Mouse (Mus musculus): ENCODE measurements around the gene Sat1. TPM values are rescaled to one million over a fixed set of nuclear protein-coding genes. Genes with fewer than 3 reads are reported as not detected.

Sat1 gene
- polyA plus RNA-seq, 1 experiment from 2014 or later, result 558 TPM

- Histone ChIP-seq H3K4me2 (ENCODE audit: low read length) (no peak overlapping the region), H3K4me3 (replicated peaks; ENCODE audit: low read depth, low read length) (no peak overlapping the region), H3K36me3 (ENCODE audit: insufficient read depth, low read length) (no peaks in the 10 kb centered on the region), H3K4me1 (replicated peaks; ENCODE audit: insufficient read depth, low read length) (no peaks in the 10 kb centered on the region), H3K27ac (no peak overlapping the region), H3K9me3 (replicated peaks; ENCODE audit: low read length) (no peaks in the 10 kb centered on the region), H3K27me3 (ENCODE audit: insufficient read depth, low read length) (no peaks in the 10 kb centered on the region), H3K9ac (ENCODE audit: low read depth, low read length) (no peak overlapping the region)
- TF ChIP-seq CTCF (IDR thresholded peaks at IDR 0.05; ENCODE audit: low read depth), result no peak
- ATAC-seq (replicated peaks; ENCODE audit: low FRiP score, low read depth), result no peak
- no peak for DNase-seq (ENCODE audit: low spot score)
- 69% methylated on average over 5 of the region's 5 CpGs for WGBS
These were observed 22.4 kb downstream of the Sat1 start for GRCm38 (mm10) chrX:155193732-155194443.

- no peak for DNase-seq (ENCODE audit: low spot score)
- Histone ChIP-seq H3K4me3 (replicated peaks; ENCODE audit: low read depth, low read length) (no peak overlapping the region), H3K27ac (no peak overlapping the region), H3K4me1 (replicated peaks; ENCODE audit: insufficient read depth, low read length) (no peaks in the 10 kb centered on the region), H3K9ac (ENCODE audit: low read depth, low read length) (no peak overlapping the region), H3K27me3 (ENCODE audit: insufficient read depth, low read length) (no peaks in the 10 kb centered on the region), H3K4me2 (ENCODE audit: low read length) (no peak overlapping the region), H3K36me3 (ENCODE audit: insufficient read depth, low read length) (no peaks in the 10 kb centered on the region), H3K9me3 (replicated peaks; ENCODE audit: low read length) (no peaks in the 10 kb centered on the region)
- no peak for ATAC-seq (replicated peaks; ENCODE audit: low FRiP score, low read depth)
- no peak for TF ChIP-seq CTCF (IDR thresholded peaks at IDR 0.05; ENCODE audit: low read depth)
- WGBS, result 82% methylated on average over 4 of the region's 4 CpGs
These were observed 24.3 kb downstream of the Sat1 start for GRCm38 (mm10) chrX:155191941-155192340.

- Histone ChIP-seq H3K36me3 (ENCODE audit: insufficient read depth, low read length) (no peaks in the 10 kb centered on the region), H3K4me1 (replicated peaks; ENCODE audit: insufficient read depth, low read length) (no peaks in the 10 kb centered on the region), H3K9me3 (replicated peaks; ENCODE audit: low read length) (no peaks in the 10 kb centered on the region), H3K27me3 (ENCODE audit: insufficient read depth, low read length) (no peaks in the 10 kb centered on the region), H3K9ac (ENCODE audit: low read depth, low read length) (no peak overlapping the region), H3K4me2 (ENCODE audit: low read length) (no peak overlapping the region), H3K27ac (no peak overlapping the region), H3K4me3 (replicated peaks; ENCODE audit: low read depth, low read length) (no peak overlapping the region)
- WGBS, result 65% methylated on average over 2 of the region's 2 CpGs
- TF ChIP-seq CTCF (IDR thresholded peaks at IDR 0.05; ENCODE audit: low read depth), result no peak
- ATAC-seq (replicated peaks; ENCODE audit: low FRiP score, low read depth) (no peak), DNase-seq (ENCODE audit: low spot score) (no peak)
These were observed 38.6 kb downstream of the Sat1 start for GRCm38 (mm10) chrX:155177640-155178039.

GRCm38 (mm10) chrX:155177230-155177629, 39.0 kb downstream of the Sat1 start:
- no peak overlapping the region for H3K27ac ChIP-seq
- no peaks in the 10 kb centered on the region for H3K27me3 ChIP-seq (ENCODE audit: insufficient read depth, low read length)
- DNase-seq (ENCODE audit: low spot score) (no peak), ATAC-seq (replicated peaks; ENCODE audit: low FRiP score, low read depth) (no peak)
- TF ChIP-seq CTCF (IDR thresholded peaks at IDR 0.05; ENCODE audit: low read depth), result no peak
- H3K9me3 ChIP-seq (replicated peaks; ENCODE audit: low read length), result no peaks in the 10 kb centered on the region
- no peaks in the 10 kb centered on the region for H3K4me1 ChIP-seq (replicated peaks; ENCODE audit: insufficient read depth, low read length)
- H3K36me3 ChIP-seq (ENCODE audit: insufficient read depth, low read length), result no peaks in the 10 kb centered on the region
- H3K4me3 ChIP-seq (replicated peaks; ENCODE audit: low read depth, low read length), result no peak overlapping the region
- WGBS, result 92% methylated on average over 2 of the region's 2 CpGs
- no peak overlapping the region for H3K9ac ChIP-seq (ENCODE audit: low read depth, low read length)
- no peak overlapping the region for H3K4me2 ChIP-seq (ENCODE audit: low read length)

GRCm38 (mm10) chrX:155175568-155175967, 40.7 kb downstream of the Sat1 start:
- WGBS, result 37% methylated on average over 4 of the region's 4 CpGs
- no peaks in the 10 kb centered on the region for H3K36me3 ChIP-seq (ENCODE audit: insufficient read depth, low read length)
- no peak overlapping the region for H3K4me3 ChIP-seq (replicated peaks; ENCODE audit: low read depth, low read length)
- H3K27ac ChIP-seq, result no peak overlapping the region
- TF ChIP-seq CTCF (IDR thresholded peaks at IDR 0.05; ENCODE audit: low read depth), result no peak
- no peaks in the 10 kb centered on the region for H3K27me3 ChIP-seq (ENCODE audit: insufficient read depth, low read length)
- H3K4me2 ChIP-seq (ENCODE audit: low read length), result no peak overlapping the region
- no peak for ATAC-seq (replicated peaks; ENCODE audit: low FRiP score, low read depth)
- DNase-seq (ENCODE audit: low spot score), result no peak
- H3K4me1 ChIP-seq (replicated peaks; ENCODE audit: insufficient read depth, low read length), result no peaks in the 10 kb centered on the region
- H3K9me3 ChIP-seq (replicated peaks; ENCODE audit: low read length), result no peaks in the 10 kb centered on the region
- no peak overlapping the region for H3K9ac ChIP-seq (ENCODE audit: low read depth, low read length)

- H3K27me3 ChIP-seq (ENCODE audit: insufficient read depth, low read length), result no peaks in the 10 kb centered on the region
- no peak overlapping the region for H3K9ac ChIP-seq (ENCODE audit: low read depth, low read length)
- no peak for TF ChIP-seq CTCF (IDR thresholded peaks at IDR 0.05; ENCODE audit: low read depth)
- no peak for ATAC-seq (replicated peaks; ENCODE audit: low FRiP score, low read depth)
- no peaks in the 10 kb centered on the region for H3K9me3 ChIP-seq (replicated peaks; ENCODE audit: low read length)
- no peak overlapping the region for H3K4me2 ChIP-seq (ENCODE audit: low read length)
- no peak overlapping the region for H3K27ac ChIP-seq
- no peaks in the 10 kb centered on the region for H3K36me3 ChIP-seq (ENCODE audit: insufficient read depth, low read length)
- H3K4me3 ChIP-seq (replicated peaks; ENCODE audit: low read depth, low read length), result no peak overlapping the region
- no peaks in the 10 kb centered on the region for H3K4me1 ChIP-seq (replicated peaks; ENCODE audit: insufficient read depth, low read length)
- DNase-seq (ENCODE audit: low spot score), result no peak
These were observed 43.9 kb downstream of the Sat1 start for GRCm38 (mm10) chrX:155172310-155172709.

- H3K27me3 ChIP-seq (ENCODE audit: insufficient read depth, low read length), result no peaks in the 10 kb centered on the region
- no peak overlapping the region for H3K4me2 ChIP-seq (ENCODE audit: low read length)
- no peak for TF ChIP-seq CTCF (IDR thresholded peaks at IDR 0.05; ENCODE audit: low read depth)
- H3K9me3 ChIP-seq (replicated peaks; ENCODE audit: low read length), result no peaks in the 10 kb centered on the region
- H3K36me3 ChIP-seq (ENCODE audit: insufficient read depth, low read length), result no peaks in the 10 kb centered on the region
- no peak overlapping the region for H3K4me3 ChIP-seq (replicated peaks; ENCODE audit: low read depth, low read length)
- no peak for ATAC-seq (replicated peaks; ENCODE audit: low FRiP score, low read depth)
- WGBS, result 63% methylated on average over 1 of the region's 1 CpGs
- no peak overlapping the region for H3K27ac ChIP-seq
- no peak overlapping the region for H3K9ac ChIP-seq (ENCODE audit: low read depth, low read length)
- no peaks in the 10 kb centered on the region for H3K4me1 ChIP-seq (replicated peaks; ENCODE audit: insufficient read depth, low read length)
- DNase-seq (ENCODE audit: low spot score), result no peak
These were observed 44.5 kb downstream of the Sat1 start for GRCm38 (mm10) chrX:155171754-155172153.
